Mouse (Mus musculus): Measurements from ENCODE around the gene Slc25a21. TPM values are rescaled to one million over a fixed set of nuclear protein-coding genes. Genes with fewer than 3 reads are reported as not detected.

Slc25a21 gene
- total RNA-seq, 2 experiments from 2014 or later: 0.32 to 1.1 TPM

DNA sequence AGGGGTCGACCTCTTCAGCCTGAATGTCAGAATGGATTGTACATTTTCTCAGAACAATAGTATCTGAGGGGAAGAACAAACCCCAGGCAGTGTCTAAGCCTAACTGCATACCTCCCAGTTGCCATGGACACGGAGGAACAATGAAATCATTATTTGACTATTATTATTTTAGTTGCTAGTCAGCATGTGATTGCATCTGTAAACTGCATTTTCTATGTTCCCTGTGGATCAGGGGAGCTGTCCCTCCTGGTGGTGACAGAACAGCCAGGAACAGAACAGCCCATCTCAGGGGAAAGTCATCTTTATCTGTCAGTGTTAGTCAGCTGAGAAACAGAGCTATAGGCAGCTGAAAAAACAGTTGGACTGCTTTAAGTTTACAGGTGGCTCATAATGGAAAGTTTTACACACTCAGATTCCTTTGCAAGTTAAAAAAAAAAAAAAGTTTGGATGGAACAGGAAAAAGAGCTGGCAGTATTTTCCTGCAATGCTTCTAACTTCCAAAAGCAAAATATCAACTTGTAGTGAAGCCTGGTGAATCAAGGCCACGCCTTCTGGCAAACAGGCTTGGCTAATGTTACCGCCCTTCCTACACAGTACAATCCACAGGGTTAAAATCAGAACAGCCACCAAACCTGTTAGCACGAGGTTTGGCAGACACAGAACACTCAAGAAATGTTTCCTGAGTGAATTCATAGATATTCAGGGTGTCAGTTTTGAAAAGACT lies 17.6 kb downstream of the Slc25a21 start:
- Histone ChIP-seq H3K27ac (no peak overlapping the region), H3K4me3 (no peak overlapping the region)
- TF ChIP-seq CTCF (IDR thresholded peaks at IDR 0.05): no peak
- DNase-seq (ENCODE audit: extremely low spot score in 1 of 2, low spot score in 2 of 2): no peak
- intact Hi-C loops (cut with DNase I): loop anchor here (5.0 kb wide), 2 partner anchors 192 to 592 kb away; no protein-coding TSS in a partner anchor

DNA sequence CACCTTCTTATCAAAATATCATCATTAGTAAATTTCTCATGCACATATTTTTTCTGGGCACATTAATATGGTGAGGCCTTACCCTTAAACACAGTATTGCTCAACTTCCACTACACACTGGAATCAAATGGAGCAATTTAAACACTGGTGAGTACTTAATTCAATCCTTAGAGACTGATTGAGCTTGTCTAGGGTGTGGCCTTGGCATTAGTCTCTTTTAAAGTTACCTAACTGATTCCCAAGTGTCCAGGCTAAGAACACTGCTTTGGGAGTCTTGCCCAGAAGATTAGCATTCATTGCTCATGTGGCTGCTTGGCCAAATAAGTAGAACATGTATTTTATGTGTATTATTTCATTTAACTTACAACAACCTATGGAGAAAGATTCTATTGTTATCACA lies 18.5 kb downstream of the Slc25a21 start:
- no peak for DNase-seq (ENCODE audit: extremely low spot score in 1 of 2, low spot score in 2 of 2)
- intact Hi-C loops (cut with DNase I): no loop called here
- Histone ChIP-seq H3K4me3 (no peak overlapping the region), H3K27ac (no peak overlapping the region)
- TF ChIP-seq CTCF (IDR thresholded peaks at IDR 0.05): no peak

DNA sequence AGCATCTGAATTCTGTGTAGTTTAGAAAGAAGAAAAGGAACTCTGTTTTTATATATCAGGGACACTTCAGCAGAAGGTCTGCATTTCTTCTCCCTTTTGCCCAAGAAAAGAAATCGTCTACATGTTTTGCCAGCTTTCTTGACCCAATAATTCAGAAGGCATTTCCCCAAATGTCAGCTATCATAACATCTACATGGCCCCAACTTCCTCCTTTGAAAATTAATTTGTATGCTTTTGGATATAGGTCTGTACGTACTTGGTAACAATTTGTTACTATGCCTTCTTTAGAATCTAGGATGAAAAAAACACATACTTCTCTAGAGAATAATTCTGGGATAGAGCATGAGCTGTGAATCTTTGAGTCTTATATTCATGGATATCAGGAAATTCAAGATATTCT lies 34.0 kb downstream of the Slc25a21 start:
- no peak overlapping the region for H3K27ac ChIP-seq
- no peak for DNase-seq (ENCODE audit: extremely low spot score in 1 of 2, low spot score in 2 of 2)
- H3K4me3 ChIP-seq: no peak overlapping the region
- intact Hi-C loops (cut with DNase I): no loop called here
- TF ChIP-seq CTCF (IDR thresholded peaks at IDR 0.05): no peak

GRCm38 (mm10) chr12:57162840-57163239 lies 34.4 kb downstream of the Slc25a21 start:
- no peak for TF ChIP-seq CTCF (IDR thresholded peaks at IDR 0.05)
- Histone ChIP-seq H3K4me3 (no peak overlapping the region), H3K27ac (no peak overlapping the region)
- no peak for DNase-seq (ENCODE audit: extremely low spot score in 1 of 2, low spot score in 2 of 2)
- intact Hi-C loops (cut with DNase I): no loop called here

DNA sequence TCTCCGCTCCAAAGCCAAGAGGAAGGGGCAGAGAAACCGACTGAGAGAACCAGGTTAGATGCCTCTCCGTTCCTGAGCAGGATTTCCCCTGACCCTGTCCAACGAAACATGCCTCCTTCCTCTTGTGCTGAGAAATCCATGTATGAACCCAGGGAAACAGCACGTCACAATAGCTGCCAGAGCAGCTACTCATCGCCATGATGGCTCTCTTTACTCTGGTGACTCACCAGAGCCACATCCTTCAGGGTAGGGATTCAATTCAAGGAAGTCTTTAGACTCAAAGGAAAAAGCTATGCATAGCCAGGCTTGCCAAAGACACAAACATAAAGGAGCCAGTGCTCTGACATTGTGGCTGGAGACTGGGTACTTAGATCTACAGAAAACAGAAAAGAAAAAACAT lies 37.4 kb downstream of the Slc25a21 start:
- H3K27ac ChIP-seq: no peak overlapping the region
- TF ChIP-seq CTCF (IDR thresholded peaks at IDR 0.05): no peak
- intact Hi-C loops (cut with DNase I): no loop called here
- H3K4me3 ChIP-seq: no peak overlapping the region
- DNase-seq (ENCODE audit: extremely low spot score in 1 of 2, low spot score in 2 of 2): no peak

DNA sequence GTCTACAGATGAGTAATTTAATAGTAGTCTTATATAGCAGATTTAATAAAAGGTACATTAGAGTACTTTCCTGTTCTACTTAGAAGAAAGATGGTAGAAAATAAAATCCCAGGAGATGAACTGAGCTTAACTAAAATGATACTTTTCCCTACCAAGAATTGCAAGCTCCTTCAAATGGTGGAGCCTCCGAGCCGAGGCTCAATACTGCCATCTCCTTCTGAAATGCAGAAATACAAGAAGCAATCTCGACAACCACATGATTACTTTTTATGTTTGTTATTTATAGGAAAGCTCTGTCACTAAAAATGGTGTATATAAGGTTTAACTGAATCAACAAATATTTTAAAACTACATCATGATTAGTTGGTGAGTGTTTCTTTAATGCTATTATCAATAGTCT lies 39.0 kb downstream of the Slc25a21 start:
- peak; percentile 51 for TF ChIP-seq CTCF (IDR thresholded peaks at IDR 0.05)
- no peak for DNase-seq (ENCODE audit: extremely low spot score in 1 of 2, low spot score in 2 of 2)
- no peak overlapping the region for H3K27ac ChIP-seq
- H3K4me3 ChIP-seq: no peak overlapping the region
- intact Hi-C loops (cut with DNase I): no loop called here

DNA sequence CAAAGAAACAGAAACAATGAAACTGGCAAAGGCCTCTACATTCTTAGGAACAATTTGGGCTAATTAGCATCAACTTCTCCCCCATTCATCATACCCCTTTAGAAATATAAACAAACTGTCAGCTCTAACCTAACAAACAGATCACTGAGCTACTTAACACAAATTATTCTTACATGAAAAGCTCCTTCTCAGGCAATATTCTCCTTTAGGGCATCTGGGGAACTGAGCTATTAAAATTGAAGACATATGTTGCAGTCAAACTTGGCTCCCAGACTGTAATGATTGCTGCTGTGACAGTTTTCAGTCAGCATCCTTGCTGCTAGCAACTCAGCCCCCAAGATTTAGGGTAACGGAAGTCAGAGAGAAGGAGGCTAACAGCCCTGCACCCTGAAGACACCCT lies 58.3 kb downstream of the Slc25a21 start:
- intact Hi-C loops (cut with DNase I): no loop called here
- no peak for DNase-seq (ENCODE audit: extremely low spot score in 1 of 2, low spot score in 2 of 2)
- Histone ChIP-seq H3K4me3 (no peak overlapping the region), H3K27ac (no peak overlapping the region)
- no peak for TF ChIP-seq CTCF (IDR thresholded peaks at IDR 0.05)

GRCm38 (mm10) chr12:57137809-57138208 lies 59.5 kb downstream of the Slc25a21 start:
- no peak for DNase-seq (ENCODE audit: extremely low spot score in 1 of 2, low spot score in 2 of 2)
- TF ChIP-seq CTCF (IDR thresholded peaks at IDR 0.05): no peak
- no peak overlapping the region for H3K27ac ChIP-seq
- H3K4me3 ChIP-seq: no peak overlapping the region
- intact Hi-C loops (cut with DNase I): no loop called here

- no peak for DNase-seq (ENCODE audit: extremely low spot score in 1 of 2, low spot score in 2 of 2)
- Histone ChIP-seq H3K4me3 (no peak overlapping the region), H3K27ac (no peak overlapping the region)
- intact Hi-C loops (cut with DNase I): no loop called here
- no peak for TF ChIP-seq CTCF (IDR thresholded peaks at IDR 0.05)
Measured at GRCm38 (mm10) chr12:57118602-57119001, 78.7 kb downstream of the Slc25a21 start.

GRCm38 (mm10) chr12:57115516-57115915 lies 81.8 kb downstream of the Slc25a21 start:
- TF ChIP-seq CTCF (IDR thresholded peaks at IDR 0.05): no peak
- DNase-seq (ENCODE audit: extremely low spot score in 1 of 2, low spot score in 2 of 2): no peak
- H3K27ac ChIP-seq: no peak overlapping the region
- H3K4me3 ChIP-seq: no peak overlapping the region
- intact Hi-C loops (cut with DNase I): no loop called here

DNA sequence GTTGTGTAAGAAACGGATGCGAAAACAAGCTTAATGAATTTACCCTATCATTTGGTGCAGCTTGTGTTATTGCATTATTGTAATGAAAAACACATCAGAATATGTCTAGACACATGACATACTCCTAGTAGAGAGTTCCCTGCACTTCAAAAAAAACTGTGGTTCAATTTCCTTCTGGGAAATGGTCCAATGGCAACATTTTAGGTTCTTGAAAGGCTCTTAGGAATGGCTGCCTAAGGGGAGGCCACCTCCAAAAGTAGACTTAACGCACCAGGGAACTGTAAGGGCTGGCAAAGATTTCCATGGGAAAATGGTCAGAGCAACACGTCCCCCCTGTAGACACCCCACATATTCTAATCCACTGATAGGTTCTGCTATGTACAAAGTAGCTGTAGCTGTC lies 87.9 kb downstream of the Slc25a21 start:
- intact Hi-C loops (cut with DNase I): no loop called here
- Histone ChIP-seq H3K27ac (no peak overlapping the region), H3K4me3 (no peak overlapping the region)
- DNase-seq (ENCODE audit: extremely low spot score in 1 of 2, low spot score in 2 of 2): no peak
- TF ChIP-seq CTCF (IDR thresholded peaks at IDR 0.05): no peak

DNA sequence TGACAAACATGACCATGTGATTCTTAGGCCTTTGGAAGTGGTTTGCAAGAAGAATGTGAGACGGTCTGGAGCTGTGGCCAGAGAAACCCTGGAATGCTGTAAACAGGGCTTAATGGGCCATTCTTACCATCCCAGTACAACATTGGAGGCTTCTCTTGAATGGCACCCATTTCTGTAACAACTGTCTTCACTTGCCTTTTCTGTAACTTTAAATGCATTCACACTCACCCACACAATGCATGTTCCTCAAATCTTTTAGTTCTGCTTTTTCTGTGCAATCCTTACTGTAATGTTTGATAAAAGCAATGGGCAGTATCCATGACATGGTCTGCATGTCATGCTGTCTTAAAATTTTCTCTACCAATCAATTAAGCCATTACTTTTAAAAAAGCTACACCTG lies 95.0 kb downstream of the Slc25a21 start:
- Histone ChIP-seq H3K27ac (no peak overlapping the region), H3K4me3 (no peak overlapping the region)
- DNase-seq (ENCODE audit: extremely low spot score in 1 of 2, low spot score in 2 of 2): no peak
- intact Hi-C loops (cut with DNase I): no loop called here
- TF ChIP-seq CTCF (IDR thresholded peaks at IDR 0.05): no peak

DNA sequence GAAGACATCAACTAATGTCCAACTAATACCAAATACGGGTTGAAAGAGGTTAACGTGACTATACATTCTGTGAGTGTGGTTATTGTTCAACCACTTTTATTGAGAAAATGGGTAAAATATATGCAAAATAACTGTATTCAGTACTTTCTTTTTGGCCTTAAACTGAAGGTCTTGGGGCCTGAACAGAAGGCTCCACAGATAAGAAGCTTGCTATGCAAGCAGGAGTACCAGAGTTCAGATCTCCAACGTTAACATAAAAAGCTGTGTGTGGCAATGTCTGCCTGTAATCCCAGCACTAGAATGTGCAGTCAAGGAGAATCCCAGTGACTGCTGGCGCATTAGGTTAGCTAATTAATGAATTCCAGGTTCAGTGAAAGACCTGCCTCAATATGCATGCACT lies 96.7 kb downstream of the Slc25a21 start:
- H3K27ac ChIP-seq: no peak overlapping the region
- no peak for TF ChIP-seq CTCF (IDR thresholded peaks at IDR 0.05)
- intact Hi-C loops (cut with DNase I): no loop called here
- no peak overlapping the region for H3K4me3 ChIP-seq
- no peak for DNase-seq (ENCODE audit: extremely low spot score in 1 of 2, low spot score in 2 of 2)

Data from left cerebral cortex, adult 2 months (tissue).